Mouse (Mus musculus) liver, adult 2 months (tissue): Measurements from ENCODE around the gene Col4a2.

Experiments
- CTCF ChIP-seq: fragments of 200-500 bp; IDR thresholded peaks from 2 replicates; pipeline ENCODE4 v1.5.1; 2011; ENCODE audit warnings: low read depth, low read length, control low read depth
- POLR2A ChIP-seq: fragments of 200-500 bp; IDR thresholded peaks from 2 replicates; pipeline ENCODE4 v1.6.1; 2011; ENCODE audit warnings: low read length, control low read depth; ENCODE audit not compliant: insufficient read depth; ENCODE audit errors: extremely low read depth

- TF ChIP-seq CTCF (no peak), POLR2A (no peak)
These were observed 10.3 kb downstream of the Col4a2 start for GRCm38 (mm10) chr8:11322724-11323585.
